Mouse (Mus musculus) lung, postnatal 0 days (tissue): Measurements from ENCODE around the gene Akap1.
"Not testable (repeated sequence)": the region's sequence is repeated elsewhere in the genome, so short reads cannot be mapped to it uniquely, and the experiment has no call there.

ENCODE experiments used
- CTCF ChIP-seq: IDR thresholded peaks from 2 replicates; pipeline ENCODE4 v1.5.1; 2016; ENCODE audit warnings: antibody characterized with exemption, mild to moderate bottlenecking
- EP300 ChIP-seq: IDR thresholded peaks from 2 replicates; pipeline ENCODE4 v1.6.1; 2016; ENCODE audit warnings: antibody characterized with exemption, mild to moderate bottlenecking, control low read depth

GRCm38 (mm10) chr11:88890904-88891303 lies 26.5 kb upstream of the Akap1 start:
- not testable (repeated sequence) for TF ChIP-seq CTCF, EP300
